Mouse (Mus musculus) cerebellum, adult 2 months (tissue): ENCODE data around the gene Rhox4a2. TPM values are rescaled to one million over a fixed set of nuclear protein-coding genes. Genes with fewer than 3 reads are reported as not detected.
"Not testable (repeated sequence)": the region's sequence is repeated elsewhere in the genome, so short reads cannot be mapped to it uniquely, and the experiment has no call there.

Experiments used
- DNase-seq, 2 experiments: peaks; one replicate each; pipeline ENCODE4 v3.0.0; 2021
- H3K27ac ChIP-seq: fragments of 200-500 bp; 2 replicates; pipeline ENCODE4 v1.5.1; 2012; ENCODE audit warnings: low read length, control low read depth, inconsistent platforms; ENCODE audit not compliant: insufficient read depth
- H3K27me3 ChIP-seq: fragments of 200-500 bp; 2 replicates; pipeline ENCODE4 v1.6.1; 2012; ENCODE audit warnings: inconsistent platforms, mild to moderate bottlenecking, low read length, moderate library complexity; ENCODE audit not compliant: control insufficient read depth, insufficient read depth
- H3K4me1 ChIP-seq: fragments of 200-500 bp; 2 replicates; pipeline ENCODE4 v1.6.1; 2011; ENCODE audit warnings: low read length; ENCODE audit not compliant: control insufficient read depth, insufficient read depth
- H3K4me3 ChIP-seq: fragments of 200-500 bp; replicated peaks from 2 replicates; pipeline ENCODE3; 2011; ENCODE audit warnings: mild to moderate bottlenecking, low read depth, low read length, control low read depth; ENCODE audit not compliant: insufficient read depth
- WGBS: fragments of 180-500 bp; shearing (Covaris S2); methylation state at CpG from one replicate; pipeline ENCODE4 v1.1.7; 2018; 5-methylcytosine and 5-hydroxymethylcytosine counted together
- polyA plus RNA-seq: library from polyadenylated mRNA; depleted of rRNA; stranded (reverse); fragments of >200 nt; gene quantifications from 2 replicates; pipeline ENCODE4 v1.2.3, GENCODE M21; 2012; rRNA removed

Gene Rhox4a2
- not detected in 2 replicates for polyA plus RNA-seq

GRCm38 (mm10) chrX:37390548-37390947, at the start of gene Rhox4a2:
TSS of gene Rhox4a2 (plus strand) at chrX:37390848.
- not testable (repeated sequence) for DNase-seq, H3K27ac ChIP-seq, H3K4me1 ChIP-seq, H3K4me3 ChIP-seq, H3K27me3 ChIP-seq
- WGBS = 93% methylated on average over 9 of the region's 16 CpGs

- H3K4me3 ChIP-seq, H3K27ac ChIP-seq, H3K4me1 ChIP-seq, DNase-seq, H3K27me3 ChIP-seq: not testable (repeated sequence)
- no CpG with 5 or more reads among the region's 1 CpGs for WGBS
These were observed 10.9 kb upstream of the Rhox4a2 start, which contains the start of gene Rhox3a2 for GRCm38 (mm10) chrX:37379728-37380127. TSS of gene Rhox3a2 (plus strand) at chrX:37380028.

DNA sequence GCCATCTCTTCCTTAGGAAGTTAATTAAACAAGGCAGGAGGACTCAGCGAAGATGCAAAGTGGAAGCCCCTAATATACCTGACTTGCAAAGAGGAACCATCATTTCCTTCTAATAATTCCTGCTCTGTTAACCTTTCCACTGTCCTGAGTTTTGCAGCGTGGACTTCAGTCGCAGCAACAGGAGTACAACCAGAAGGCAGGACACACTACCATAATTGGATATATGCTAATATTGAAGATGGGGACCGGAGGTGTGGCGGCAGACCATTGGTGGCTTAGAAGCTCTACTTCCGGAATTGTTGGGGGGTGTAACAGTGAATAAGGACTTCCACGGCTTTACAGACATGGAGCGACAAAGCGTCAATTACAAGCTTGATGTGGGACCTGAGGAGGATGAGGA, 21.1 kb downstream of the Rhox4a2 start, which contains the start of gene Rhox2b:
TSS of gene Rhox2b (plus strand) at position 301 of the 400 bp plus-strand sequence.
- not testable (repeated sequence) for DNase-seq, H3K4me1 ChIP-seq
- no CpG with 5 or more reads among the region's 9 CpGs for WGBS

GRCm38 (mm10) chrX:37432194-37432593, 41.5 kb downstream of the Rhox4a2 start, which contains the start of gene Rhox4b:
TSS of gene Rhox4b (plus strand) at chrX:37432494.
- 91% methylated on average over 14 of the region's 15 CpGs for WGBS
- not testable (repeated sequence) for H3K27ac ChIP-seq, H3K27me3 ChIP-seq, H3K4me1 ChIP-seq, DNase-seq, H3K4me3 ChIP-seq

More for the DNA sequence above, 21.1 kb downstream of the Rhox4a2 start, which contains the start of gene Rhox2b:
- not testable (repeated sequence) for H3K27me3 ChIP-seq, H3K27ac ChIP-seq, H3K4me3 ChIP-seq

Other genes starting within 250 kb of the Rhox4a2 start
- 0.05 and 0.22 TPM in 2 replicates for gene Akap14, start 222.0 kb upstream of the Rhox4a2 start, polyA plus RNA-seq
- 567 TPM in 2 replicates for gene Ndufa1, start 199.7 kb upstream of the Rhox4a2 start, polyA plus RNA-seq
- 8.3 and 9.5 TPM in 2 replicates for gene Rnf113a1, start 199.6 kb upstream of the Rhox4a2 start, polyA plus RNA-seq
- gene Gm9, start 179.8 kb upstream of the Rhox4a2 start, polyA plus RNA-seq = not detected in 2 replicates
- gene Rhox1, start 168.6 kb upstream of the Rhox4a2 start, polyA plus RNA-seq = not detected in 2 replicates
- not detected in 2 replicates for gene Rhox2a, start 145.9 kb upstream of the Rhox4a2 start, polyA plus RNA-seq
- not detected in 2 replicates for gene Rhox3a, start 140.9 kb upstream of the Rhox4a2 start, polyA plus RNA-seq
- not detected in 2 replicates for gene Rhox4a, start 125.5 kb upstream of the Rhox4a2 start, polyA plus RNA-seq
- not detected in 2 replicates for gene Rhox3a2, start 10.8 kb upstream of the Rhox4a2 start, polyA plus RNA-seq
- not detected in 2 replicates for gene Rhox2b, start 21.2 kb downstream of the Rhox4a2 start, polyA plus RNA-seq
- not detected in 2 replicates for gene Rhox4b, start 41.6 kb downstream of the Rhox4a2 start, polyA plus RNA-seq
- gene Rhox2c, start 62.8 kb downstream of the Rhox4a2 start, polyA plus RNA-seq = not detected in 2 replicates
- not detected in 2 replicates for gene Rhox3c, start 67.7 kb downstream of the Rhox4a2 start, polyA plus RNA-seq
- gene Rhox4c, start 89.5 kb downstream of the Rhox4a2 start, polyA plus RNA-seq = not detected in 2 replicates
- not detected in 2 replicates for gene Rhox2d, start 102.6 kb downstream of the Rhox4a2 start, polyA plus RNA-seq
- not detected in 2 replicates for gene Rhox4d, start 123.5 kb downstream of the Rhox4a2 start, polyA plus RNA-seq
- gene Rhox2e, start 139.6 kb downstream of the Rhox4a2 start, polyA plus RNA-seq = not detected in 2 replicates
- gene Rhox3e, start 151.2 kb downstream of the Rhox4a2 start, polyA plus RNA-seq = not detected in 2 replicates
- not detected in 2 replicates for gene Rhox4e, start 166.6 kb downstream of the Rhox4a2 start, polyA plus RNA-seq
- gene Rhox2f, start 180.6 kb downstream of the Rhox4a2 start, polyA plus RNA-seq = not detected in 2 replicates
- gene Rhox3f, start 190.1 kb downstream of the Rhox4a2 start, polyA plus RNA-seq = not detected in 2 replicates
- not detected in 2 replicates for gene Rhox4f, start 216.9 kb downstream of the Rhox4a2 start, polyA plus RNA-seq
- gene Rhox3g, start 237.8 kb downstream of the Rhox4a2 start, polyA plus RNA-seq = not detected in 2 replicates